Mouse (Mus musculus) cerebellum, adult 2 months (tissue): ENCODE data around the gene Gsg1l.

Experiments used
- CTCF ChIP-seq: fragments of 200-500 bp; IDR thresholded peaks from 2 replicates; pipeline ENCODE4 v1.5.1; 2011; ENCODE audit warnings: low read depth, mild to moderate bottlenecking, control low read depth, low read length, moderate library complexity, borderline replicate concordance; ENCODE audit not compliant: insufficient read depth
- POLR2A ChIP-seq: fragments of 200-500 bp; IDR thresholded peaks from 2 replicates; pipeline ENCODE4 v1.6.1; 2011; ENCODE audit warnings: low read length, control low read depth, borderline replicate concordance; ENCODE audit not compliant: insufficient read depth

DNA sequence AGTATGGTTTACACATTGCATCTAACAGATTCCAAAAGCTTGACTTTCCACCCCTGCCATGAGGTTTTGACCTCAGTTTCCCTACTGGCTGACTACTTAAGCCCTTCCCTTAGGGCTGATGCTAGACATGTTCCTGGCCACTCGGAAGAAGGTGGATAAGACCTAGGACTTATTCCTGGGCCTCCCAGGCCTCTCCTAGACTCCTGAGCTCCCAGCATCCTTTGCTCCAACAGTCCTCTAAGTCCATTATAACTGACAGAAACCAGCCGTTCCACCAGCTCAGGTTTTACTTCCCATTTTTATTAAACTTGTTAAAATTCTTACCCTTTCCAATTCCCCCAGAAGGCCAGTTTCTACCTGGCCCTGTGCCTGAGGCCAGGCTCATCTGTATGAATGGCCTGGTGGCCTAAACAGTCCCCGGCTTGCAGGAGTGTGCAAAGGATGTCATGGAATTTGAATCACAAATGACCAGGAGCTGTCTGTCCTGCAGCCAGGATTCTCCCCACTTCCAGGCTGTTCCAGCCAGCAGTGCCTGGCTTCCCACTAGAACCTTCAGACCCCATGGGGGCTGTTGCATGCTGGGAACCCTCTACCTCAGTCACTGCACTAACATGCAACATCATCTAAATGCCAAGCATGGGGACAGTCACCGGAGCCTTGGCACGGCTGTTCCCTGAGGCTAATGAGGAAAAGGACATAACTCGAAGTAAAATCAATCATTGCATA lies 139.7 kb downstream of the Gsg1l start:
- TF ChIP-seq CTCF (no peak), POLR2A (no peak)
